Mouse (Mus musculus): ENCODE data around the gene Amh.
"Not testable (repeated sequence)": the region's sequence is repeated elsewhere in the genome, so short reads cannot be mapped to it uniquely, and the experiment has no call there.

GRCm38 (mm10) chr10:80828587-80828986 lies 23.5 kb downstream of the Amh start:
- TF ChIP-seq POLR2A (IDR thresholded peaks at IDR 0.05; ENCODE audit: low read depth, low read length); CTCF (conservative IDR thresholded peaks at IDR 0.05; ENCODE audit: insufficient read depth, insufficient read length, low read depth, low read length): not testable (repeated sequence)

All from kidney, adult 2 months (tissue).